Mouse (Mus musculus): ENCODE measurements at regions not wholly inside any gene's neighbourhood (a gene's known extent, or its start where the extent isn't known, plus 50 kb on each side); places are given as distances from the start of the nearest gene placed in this dataset.

DNA sequence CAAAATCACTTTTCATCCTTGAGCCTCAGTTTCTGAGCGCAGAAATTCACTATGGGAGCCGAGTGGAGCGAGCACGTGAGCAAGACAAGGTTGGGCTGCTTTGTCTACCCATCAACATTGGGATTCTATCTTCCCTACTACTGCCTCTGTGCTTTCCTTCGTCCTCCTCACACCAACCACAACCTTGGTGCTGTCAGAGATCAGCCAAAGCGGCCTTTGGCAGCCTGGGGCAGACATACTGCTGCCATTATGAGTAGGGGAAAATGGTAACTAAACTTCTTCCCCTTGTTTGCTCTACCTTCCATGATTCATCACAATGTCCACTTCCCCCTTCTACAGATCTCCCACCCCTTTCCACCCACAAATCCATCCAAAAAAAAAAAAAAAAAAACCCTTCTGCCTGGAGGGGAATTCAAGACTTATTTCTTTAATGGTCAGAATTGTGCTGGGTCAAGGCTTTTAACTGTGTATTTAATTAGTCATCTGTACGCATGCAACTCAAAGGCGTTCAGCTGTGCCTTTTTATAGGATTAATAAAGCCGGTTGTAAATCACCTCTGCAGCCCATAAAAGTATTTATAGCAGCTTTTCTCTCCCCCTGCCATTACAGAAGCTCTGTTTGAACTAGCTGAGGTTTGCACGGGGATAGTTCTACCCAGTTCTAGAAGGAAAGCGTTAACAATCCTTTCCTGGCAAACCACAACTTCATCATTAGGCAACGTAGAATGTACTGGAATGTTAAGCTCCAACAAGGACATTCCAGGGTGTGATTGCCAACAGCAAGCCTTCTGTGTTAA, 340.4 kb downstream of the Pik3r1 start:
- DNase-seq (ENCODE audit: low spot score), result no peak

DNA sequence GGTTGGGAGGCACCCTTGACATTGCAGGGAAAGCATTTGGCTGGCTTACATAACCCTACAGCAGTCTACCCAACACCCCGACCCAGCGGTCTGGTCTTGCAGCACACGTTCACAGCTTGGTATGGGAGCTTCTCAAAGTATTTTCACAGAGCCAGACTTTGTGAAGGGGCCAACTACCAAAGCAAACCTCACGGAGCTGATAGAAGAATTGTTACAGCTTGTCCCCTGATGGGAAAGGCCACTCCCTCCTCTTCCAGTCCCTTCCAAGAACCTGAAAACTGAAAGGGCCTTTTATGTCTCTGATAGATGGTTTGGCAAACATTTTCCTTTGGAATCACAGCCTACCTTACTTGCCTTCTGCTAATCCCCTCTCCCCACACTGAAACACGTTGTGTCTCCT, 341.6 kb downstream of the Pik3r1 start:
- DNase-seq (ENCODE audit: low spot score), result no peak

DNA sequence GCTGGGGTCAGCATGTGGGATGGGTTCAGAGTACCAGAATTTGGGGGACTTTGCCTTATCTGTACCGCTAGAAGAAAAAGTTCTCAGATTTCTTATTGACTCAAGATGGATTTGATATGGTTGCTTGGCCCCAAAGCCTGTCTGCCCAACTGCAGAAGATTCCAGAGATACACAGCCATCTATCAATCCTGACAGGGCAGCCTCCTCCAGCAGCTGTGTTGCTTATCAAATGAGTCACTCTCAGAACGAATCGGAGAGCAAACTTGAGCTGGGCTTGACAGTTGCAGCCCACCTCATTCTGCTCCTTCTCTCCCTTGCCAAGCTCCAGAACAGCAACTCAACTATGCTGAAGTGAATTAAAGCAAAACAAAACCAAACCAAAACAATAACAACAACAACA, 345.9 kb downstream of the Pik3r1 start:
- no peak for DNase-seq (ENCODE audit: low spot score)

DNA sequence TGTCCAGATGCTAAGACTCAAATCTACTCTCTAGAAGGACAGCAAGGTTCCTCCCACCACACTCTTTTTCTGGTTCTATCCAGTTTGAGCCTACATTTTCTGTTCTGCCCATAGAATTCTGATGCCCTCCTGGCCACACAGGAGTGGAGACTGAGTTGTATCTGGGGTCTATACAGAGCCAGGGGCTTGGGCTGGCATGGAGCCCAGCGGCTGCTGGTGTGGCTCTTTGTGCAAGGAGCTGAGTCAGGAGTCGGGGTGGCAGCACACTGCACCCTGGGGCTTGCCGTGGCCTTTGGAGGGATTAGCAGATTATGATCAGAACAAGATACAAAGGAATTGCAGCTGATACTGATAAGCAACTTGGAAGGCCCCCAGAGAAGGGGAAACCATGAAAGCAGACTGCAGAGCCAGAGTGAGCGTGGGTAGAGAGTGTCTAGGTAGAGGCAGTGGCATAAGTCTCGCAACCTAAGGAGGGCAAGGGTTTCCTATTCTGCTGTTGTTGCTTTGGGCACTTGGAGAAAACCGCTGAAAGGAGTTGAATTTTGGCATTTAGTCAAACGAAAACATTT, 348.5 kb downstream of the Pik3r1 start:
- no peak for DNase-seq (ENCODE audit: low spot score)

DNA sequence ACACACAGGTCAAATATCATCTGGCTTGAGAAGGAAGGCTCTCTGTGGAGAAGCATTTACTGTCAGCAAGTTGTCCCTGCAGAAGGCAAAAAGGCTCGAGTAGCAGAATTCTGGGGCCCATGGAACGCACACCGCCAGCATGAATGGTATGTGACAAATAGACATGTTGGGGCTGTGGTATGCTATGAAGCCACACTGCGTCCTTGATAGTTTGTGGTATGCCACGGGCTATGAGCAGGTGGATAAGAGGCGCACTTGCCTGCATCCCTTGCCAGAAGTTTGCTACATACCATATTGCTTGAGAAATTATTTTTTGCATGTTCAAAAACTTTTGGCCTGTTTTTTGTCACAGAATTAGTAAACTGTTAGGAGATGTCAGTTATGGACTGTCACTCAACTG, 349.7 kb downstream of the Pik3r1 start:
- no peak for DNase-seq (ENCODE audit: low spot score)

DNA sequence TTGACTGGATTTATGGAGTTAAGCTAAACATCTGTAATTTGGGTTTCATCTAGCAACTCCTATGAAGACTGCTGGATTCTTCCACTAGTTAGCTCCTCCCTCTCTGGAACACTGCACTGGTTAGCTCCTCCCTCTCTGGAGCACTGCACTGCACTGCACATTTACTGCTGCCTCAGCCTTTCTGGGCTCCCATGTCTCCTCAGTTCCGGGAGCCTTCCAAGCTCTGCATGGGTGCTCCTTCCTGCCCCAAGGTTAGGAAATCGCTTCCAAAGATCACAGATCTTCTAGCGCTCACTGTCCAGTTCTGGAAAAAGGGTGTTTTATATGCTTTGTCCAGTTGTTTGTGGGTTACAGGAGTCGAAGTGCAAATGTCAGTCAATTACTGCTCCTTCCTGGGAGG, 359.1 kb downstream of the Pik3r1 start:
- DNase-seq (ENCODE audit: low spot score), result no peak

DNA sequence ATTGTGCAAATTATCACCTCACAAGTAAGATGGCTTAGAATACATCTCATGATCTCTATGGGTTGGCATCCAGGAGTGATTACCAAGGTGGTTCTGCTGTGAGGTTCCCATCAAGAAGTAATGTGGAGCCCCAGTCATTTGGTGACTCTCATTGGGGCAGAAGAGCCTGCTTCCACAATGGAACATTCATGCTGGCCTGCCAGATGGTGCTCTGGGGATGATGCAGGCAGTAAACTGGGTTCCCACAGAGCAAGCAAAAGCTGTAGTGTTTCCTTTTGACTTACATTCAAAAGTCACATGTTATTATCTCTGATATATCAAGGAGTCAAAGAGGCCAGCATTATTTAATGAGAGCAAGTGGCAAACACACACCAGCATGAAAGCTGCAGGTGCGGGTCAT, 360.4 kb downstream of the Pik3r1 start:
- DNase-seq (ENCODE audit: low spot score), result no peak

DNA sequence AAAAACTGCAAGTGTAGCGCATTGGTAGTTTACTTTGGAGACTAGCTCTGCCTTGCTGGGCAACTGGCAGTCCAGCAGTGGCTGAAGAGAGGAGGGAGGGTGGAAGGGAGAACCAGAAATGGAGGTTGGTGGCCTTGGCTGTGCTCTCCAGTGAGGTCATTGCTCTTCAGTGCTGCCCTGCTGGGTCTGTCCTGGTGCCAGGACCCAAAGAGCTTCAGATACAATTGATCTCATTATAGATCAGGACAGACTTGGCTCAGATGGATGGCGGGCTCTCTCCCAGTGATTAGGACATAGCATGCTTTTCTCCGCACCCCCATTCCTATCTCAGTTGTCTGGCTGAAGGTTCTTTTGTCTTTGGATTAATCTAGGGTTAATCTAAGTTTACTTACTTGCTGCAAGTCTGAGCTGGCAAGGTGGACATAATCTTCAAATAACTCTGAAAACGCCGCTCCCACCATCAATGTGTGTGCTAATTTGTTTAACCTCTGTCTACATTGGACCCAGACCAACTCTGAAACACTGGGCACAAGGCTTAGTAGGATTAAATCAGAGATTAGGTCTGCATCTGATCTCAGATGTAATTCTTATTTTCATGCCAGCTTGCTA, 394.3 kb downstream of the Pik3r1 start:
- no peak for DNase-seq (ENCODE audit: low spot score)

DNA sequence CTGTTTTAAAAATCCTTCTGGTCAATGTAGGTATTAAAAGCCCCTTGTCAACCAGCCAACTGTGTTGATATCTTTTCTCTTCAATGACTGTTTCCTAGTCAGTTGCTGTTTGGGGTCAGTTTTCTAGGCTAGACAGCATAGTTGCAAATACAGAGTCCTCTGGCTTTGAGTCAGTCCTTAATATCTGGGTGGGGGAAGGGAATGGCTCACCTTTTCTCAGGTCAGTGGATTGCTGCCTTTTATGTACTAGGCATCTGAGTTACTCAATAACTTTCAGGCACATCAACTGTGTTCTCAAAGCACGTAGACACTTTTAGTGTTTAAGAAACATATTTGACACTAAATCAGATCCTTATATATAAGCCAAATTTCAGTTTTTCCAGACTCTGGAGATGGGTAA, 396.1 kb downstream of the Pik3r1 start:
- DNase-seq (ENCODE audit: low spot score), result no peak

DNA sequence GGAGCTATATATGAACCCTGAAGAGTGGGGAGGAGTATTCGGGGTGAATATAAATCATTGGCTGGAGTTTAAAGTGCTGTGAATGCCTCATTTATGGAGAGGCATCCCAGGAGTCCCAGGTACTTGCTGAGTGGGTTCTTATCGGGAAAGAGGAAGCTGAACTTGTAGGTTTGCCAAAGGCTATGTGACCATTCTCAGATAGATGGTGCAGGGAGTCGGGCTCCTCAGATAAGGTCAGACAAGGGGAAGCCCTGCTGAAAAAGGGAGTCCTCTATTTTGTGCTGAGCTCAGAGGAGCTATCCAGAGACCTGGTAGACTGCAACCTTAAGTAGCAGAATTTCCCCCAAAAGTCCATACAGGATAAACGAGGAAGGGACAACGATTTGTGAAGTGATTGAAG, 399.8 kb downstream of the Pik3r1 start:
- DNase-seq (ENCODE audit: low spot score), result no peak

DNA sequence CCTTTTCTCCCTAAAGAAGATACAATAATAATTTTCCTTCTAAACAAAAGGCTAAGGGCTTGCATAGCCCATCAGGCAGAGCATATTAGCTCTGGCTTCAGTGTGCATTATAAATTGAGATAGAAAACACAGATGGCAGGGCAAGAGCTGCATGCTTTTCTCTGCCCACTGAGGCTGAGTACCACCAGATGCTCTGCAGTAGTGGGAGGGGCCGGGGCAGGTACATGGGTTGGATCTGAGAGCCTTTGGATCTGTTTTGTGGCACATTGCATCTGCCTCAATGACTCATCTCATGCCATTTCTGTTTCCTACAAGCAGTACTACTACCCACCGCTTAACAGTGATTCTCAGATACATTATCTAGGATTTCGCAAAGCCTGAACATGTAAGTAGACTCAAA, 412.7 kb downstream of the Pik3r1 start:
- DNase-seq (ENCODE audit: low spot score), result no peak

DNA sequence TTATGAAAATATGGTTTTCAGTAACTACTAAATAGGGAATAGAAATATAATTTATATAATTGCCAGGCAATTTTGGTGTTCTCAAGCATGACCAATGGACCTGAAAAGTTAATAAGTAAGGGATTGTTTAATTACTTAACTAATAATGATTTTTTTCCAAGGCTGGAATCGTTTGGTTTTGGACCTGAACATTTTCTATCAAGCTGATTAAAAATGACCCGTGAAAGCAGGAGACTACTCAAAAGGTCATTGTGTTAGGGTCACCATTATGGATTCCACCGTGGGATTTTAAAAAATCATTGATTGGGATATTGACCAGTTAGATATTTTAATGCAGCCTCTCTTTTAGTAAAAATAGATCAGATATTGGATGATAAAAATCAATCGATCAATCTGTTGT, 416.9 kb downstream of the Pik3r1 start:
- DNase-seq (ENCODE audit: low spot score), result no peak

DNA sequence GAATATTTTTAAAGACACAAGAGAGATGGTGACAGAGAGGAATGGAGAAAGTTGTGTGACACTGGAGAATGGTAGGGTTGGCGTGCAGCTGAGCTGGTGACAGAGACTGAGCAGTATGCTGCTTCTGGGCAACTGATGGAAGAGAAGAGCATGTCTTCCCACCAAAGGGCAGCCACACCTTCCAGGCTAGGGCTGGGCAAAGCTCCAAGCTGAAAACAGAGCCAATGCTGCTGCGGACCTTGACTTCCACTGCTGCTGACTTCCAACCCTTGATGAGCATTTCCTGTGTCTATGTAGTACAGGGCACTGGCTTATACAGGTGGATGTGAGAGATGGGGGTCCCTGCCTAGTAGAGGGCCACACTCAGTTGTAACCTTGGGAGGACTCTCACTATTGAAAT, 418.7 kb downstream of the Pik3r1 start:
- DNase-seq (ENCODE audit: low spot score), result no peak

DNA sequence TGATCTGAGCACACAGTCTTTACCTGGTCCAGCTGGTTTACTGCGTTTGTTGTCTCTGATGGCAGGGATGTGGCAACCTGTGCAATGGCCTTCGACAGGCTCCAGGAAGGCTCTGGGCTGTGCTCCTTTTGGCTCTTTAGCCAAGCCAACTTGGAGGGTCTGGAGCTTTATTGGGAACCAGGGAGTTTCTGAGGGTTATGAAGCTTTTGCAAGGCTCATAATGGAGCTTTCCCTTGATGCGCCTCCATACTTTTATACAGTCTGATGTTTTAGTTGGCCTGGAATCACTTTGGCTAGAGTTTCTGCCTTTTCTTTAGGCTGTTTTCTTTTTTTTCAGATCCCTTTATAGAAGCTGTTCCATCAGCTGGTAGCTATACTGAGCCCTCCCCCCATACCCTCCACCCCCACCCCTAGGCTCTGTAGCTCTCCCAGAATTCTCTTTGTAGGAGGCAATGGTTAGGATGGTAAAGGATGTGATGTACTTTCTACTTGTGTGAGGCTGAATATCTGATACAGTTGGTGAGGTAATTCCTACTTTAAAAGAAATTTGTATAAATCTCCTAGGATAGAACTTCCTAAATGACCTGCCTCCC, 429.6 kb downstream of the Pik3r1 start:
- no peak for DNase-seq (ENCODE audit: low spot score)

DNA sequence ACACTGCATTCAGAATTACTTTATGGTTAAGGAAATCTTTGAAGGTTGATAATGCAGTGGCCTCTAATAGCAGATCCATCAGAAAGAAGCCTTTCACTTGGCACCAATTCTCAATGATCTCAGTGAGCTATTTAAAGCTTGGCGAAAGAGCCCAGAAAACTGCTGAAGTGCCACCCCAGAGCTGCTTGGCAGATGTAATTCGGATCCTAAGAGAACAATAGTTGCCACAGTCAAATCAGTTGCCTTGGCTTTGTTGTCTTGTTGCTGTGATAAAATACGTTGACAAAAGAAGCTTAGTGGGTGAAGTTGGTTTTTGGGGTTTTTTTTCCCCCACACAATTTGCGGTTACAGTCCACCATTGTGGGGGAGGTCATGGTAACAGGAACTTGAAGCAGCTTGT, 449.4 kb downstream of the Pik3r1 start:
- DNase-seq (ENCODE audit: low spot score), result peak; percentile 3

DNA sequence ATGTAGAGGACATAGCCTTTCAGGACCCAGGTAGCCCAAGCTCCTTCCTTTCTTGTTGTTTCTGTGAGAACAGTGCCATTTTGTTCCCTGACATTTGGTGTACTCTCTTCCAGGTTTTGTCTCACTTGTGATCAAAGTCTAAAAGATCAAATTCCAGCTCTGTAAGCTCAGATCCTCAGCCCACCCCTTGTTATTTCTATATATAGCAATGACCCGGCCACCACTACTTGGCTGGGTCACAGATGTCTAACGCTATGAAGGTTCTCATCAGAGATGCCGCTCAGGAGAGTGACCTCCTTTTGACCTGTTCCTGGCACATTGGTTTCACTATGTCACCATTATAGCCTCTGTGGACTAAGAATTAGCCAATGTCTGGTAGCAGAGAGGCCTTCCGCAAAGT, 451.7 kb downstream of the Pik3r1 start:
- no peak for DNase-seq (ENCODE audit: low spot score)

DNA sequence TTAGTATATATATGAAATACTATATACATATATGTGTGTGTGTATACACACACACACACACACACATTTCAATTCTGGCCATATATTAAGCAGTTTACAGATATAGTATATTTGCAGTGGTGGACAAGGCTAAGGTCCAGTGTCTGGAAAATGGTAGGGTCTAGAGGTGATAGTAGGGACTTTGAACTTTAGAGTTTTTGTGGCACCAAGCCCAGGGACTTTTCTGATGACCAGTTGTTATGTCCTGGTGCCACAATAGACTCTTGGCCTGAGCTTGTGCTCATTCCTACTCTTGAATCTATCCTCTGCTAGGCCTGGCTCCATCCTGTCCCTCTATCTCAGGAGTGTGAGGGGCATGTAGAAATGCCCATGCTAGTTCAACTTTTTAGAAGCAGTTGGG, 454.0 kb downstream of the Pik3r1 start:
- no peak for DNase-seq (ENCODE audit: low spot score)

DNA sequence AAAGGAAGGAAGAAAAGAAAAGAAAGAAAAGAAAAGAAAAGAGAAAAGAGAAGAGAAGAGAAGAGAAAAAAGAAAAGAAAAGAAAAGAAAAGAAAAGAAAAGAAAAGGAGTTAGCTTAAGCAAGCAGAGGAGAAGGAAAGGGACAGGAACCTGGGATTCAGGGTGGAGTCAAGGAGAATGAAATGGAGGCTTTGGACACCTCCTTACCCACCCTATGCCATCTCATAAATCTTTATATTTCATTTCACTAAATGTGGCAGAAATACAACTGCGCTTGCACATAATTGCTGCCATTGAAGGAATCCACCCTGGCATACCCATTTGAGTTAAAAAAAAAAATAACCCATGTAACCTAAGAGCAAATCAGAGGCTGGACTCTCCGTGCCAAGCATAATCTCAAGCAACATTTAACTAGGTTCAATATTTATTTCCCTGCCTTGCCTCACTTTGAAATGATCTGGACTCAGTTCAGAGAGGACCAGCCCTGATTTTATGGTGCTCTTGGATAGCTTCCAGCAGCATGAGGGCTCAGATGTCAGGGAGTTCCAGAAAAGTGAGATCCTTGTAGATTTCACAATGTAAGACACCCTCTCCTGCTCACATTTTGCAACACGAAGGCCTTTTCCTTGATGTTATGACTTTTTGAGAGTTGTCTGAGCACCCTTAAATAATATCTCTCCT, 456.2 kb downstream of the Pik3r1 start:
- DNase-seq (ENCODE audit: low spot score), result no peak

DNA sequence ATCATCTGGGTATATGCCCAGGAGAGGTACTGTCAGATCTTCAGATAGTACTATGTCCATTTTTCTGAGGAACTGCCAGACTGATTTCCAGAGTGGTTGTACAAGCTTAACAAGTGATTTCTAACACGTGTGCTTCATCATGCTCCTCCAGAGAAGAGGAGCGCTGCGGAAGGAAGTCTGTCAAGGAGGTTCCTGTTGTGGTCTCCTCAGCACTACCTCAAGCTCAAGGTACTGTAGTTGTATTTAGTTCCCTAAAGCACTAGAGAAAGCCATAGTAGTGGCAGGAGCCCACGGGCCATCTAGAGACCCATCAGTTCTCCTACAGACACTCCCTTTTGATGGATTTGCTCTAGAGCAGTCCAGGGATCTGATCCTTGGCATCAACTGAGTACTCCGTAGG, 459.3 kb downstream of the Pik3r1 start:
- DNase-seq (ENCODE audit: low spot score), result no peak

DNA sequence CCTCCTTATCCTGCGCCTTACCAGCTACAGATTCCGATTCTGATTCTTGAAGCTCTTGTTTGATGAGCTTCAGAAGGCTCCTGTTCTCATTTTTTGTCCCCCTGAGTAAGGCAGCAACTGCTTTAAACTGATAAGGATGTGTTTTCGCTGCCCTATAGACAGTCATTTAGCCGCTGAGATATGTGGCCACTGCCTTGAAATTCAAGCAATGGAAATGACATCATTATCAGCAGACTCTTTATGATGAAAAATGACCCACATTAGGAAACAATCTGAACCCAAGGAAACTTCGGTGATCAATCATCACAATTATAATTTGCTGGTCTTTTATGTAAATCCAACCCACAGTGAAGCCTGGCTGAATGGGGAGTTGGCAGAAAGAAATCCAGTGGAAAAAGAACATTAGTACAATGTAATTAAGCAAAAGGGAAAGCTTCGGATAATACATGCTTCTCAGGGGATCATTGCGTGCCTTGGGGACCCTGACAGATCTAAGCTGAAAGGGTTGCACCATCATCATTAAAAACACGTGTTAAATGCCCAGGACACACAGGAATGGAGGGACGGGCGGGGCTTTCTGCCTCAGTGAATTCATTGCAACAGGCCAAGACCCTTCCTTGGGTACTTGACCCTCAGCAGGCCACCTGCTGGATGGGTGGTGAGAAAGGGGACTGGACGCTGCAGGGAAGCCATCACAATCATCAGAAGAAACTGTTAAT, 462.2 kb downstream of the Pik3r1 start:
- DNase-seq (ENCODE audit: low spot score), result no peak

DNA sequence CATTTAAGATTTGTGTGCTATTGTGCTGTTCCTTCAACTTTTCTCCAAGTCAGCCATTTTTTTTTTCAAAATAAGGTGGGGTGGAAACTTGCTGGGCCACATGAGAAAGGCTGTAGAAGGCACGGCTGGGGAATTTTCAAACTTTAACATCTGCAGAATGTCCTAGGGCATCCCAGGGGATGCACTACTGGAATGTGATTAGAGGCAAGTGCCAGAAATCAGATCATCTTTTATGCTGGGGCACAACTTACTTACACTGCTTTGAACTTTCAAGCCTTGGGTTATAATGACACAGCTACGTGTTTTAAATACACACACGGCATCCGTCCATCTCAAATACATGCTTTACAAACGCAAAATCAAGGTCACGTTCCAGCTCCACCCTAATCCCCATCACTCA, 463.0 kb downstream of the Pik3r1 start:
- no peak for DNase-seq (ENCODE audit: low spot score)

DNA sequence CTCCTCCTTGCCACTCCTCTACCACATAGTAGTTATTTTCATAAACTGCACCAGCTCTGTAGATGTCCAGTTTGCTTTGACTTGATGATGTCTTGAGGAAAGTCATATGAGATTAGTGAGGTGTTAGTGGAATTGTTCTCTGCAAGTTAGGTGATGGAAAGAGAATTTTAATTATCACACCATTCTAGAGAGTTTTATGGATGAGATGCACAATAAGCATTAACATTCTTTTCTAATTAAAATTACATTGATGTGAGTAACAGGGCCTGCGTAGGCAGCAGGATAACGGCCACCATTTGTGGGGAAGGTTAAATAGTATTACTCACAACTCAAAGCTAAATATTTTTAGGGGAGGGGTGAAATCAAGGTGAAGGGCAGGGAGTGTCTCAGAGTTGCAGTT, 466.7 kb downstream of the Pik3r1 start:
- no peak for DNase-seq (ENCODE audit: low spot score)
